Mouse (Mus musculus): ENCODE measurements at regions not wholly inside any gene's neighbourhood (a gene's known extent, or its start where the extent isn't known, plus 50 kb on each side); places are given as distances from the start of the nearest gene placed in this dataset.
A peak's percentile ranks its signal among the peaks of the same experiment; 100 is the strongest.
"Not testable (repeated sequence)": the region's sequence is repeated elsewhere in the genome, so short reads cannot be mapped to it uniquely, and the experiment has no call there.

- no peak for DNase-seq
Observed at GRCm38 (mm10) chr15:52406156-52406885, 1478.4 kb upstream of the Gm7489 start.

GRCm38 (mm10) chr15:52412869-52413771 is 1471.6 kb upstream of the Gm7489 start:
- DNase-seq: peak; percentile 83 to 85

- no peak for DNase-seq
Observed at GRCm38 (mm10) chr15:52425976-52426375, 1458.7 kb upstream of the Gm7489 start.

GRCm38 (mm10) chr15:52430491-52431158 is 1454.1 kb upstream of the Gm7489 start:
- DNase-seq: no peak

- no peak for DNase-seq
Observed at GRCm38 (mm10) chr15:52433639-52434038, 1451.1 kb upstream of the Gm7489 start.

- no peak for DNase-seq
Observed at GRCm38 (mm10) chr15:52438403-52438802, 1446.3 kb upstream of the Gm7489 start.

GRCm38 (mm10) chr15:52458782-52459181 is 1425.9 kb upstream of the Gm7489 start:
- peak; percentile 89 for DNase-seq

- no peak for DNase-seq
Observed at GRCm38 (mm10) chr15:52459315-52459714, 1425.4 kb upstream of the Gm7489 start.

GRCm38 (mm10) chr15:52464226-52465138 is 1420.2 kb upstream of the Gm7489 start:
- DNase-seq: no peak

GRCm38 (mm10) chr15:52478124-52478523 is 1406.6 kb upstream of the Gm7489 start:
- DNase-seq: not testable (repeated sequence)

GRCm38 (mm10) chr15:52480834-52481233 is 1403.9 kb upstream of the Gm7489 start:
- no peak for DNase-seq

GRCm38 (mm10) chr15:52483598-52484165 is 1401.0 kb upstream of the Gm7489 start:
- DNase-seq: no peak

- DNase-seq: no peak
Observed at GRCm38 (mm10) chr15:52484276-52484675, 1400.4 kb upstream of the Gm7489 start.

GRCm38 (mm10) chr15:52505278-52505831 is 1379.4 kb upstream of the Gm7489 start:
- no peak for DNase-seq

GRCm38 (mm10) chr15:52506930-52507329 is 1377.8 kb upstream of the Gm7489 start:
- peak; percentile 55 to 64 for DNase-seq

GRCm38 (mm10) chr15:52508609-52509008 is 1376.1 kb upstream of the Gm7489 start:
- no peak for DNase-seq

GRCm38 (mm10) chr15:52510137-52510536 is 1374.6 kb upstream of the Gm7489 start:
- no peak for DNase-seq

GRCm38 (mm10) chr15:52536594-52536993 is 1348.1 kb upstream of the Gm7489 start:
- DNase-seq: no peak

- DNase-seq: no peak
Observed at GRCm38 (mm10) chr15:52558682-52559081, 1326.0 kb upstream of the Gm7489 start.

GRCm38 (mm10) chr15:52564078-52564477 is 1320.6 kb upstream of the Gm7489 start:
- DNase-seq: no peak

- no peak for DNase-seq
Observed at GRCm38 (mm10) chr15:52565449-52565851, 1319.3 kb upstream of the Gm7489 start.

- no peak for DNase-seq
Observed at GRCm38 (mm10) chr15:52570256-52570655, 1314.5 kb upstream of the Gm7489 start.
